Mouse (Mus musculus) kidney, postnatal 25 days (tissue): ENCODE data around the gene Cnot6.

ENCODE experiments used
- DNase-seq, 2 experiments: peaks; one replicate each; pipeline ENCODE4 v3.0.0; 2021; ENCODE audit warnings: mixed read lengths in 2 of 2

The Cnot6 gene

DNA sequence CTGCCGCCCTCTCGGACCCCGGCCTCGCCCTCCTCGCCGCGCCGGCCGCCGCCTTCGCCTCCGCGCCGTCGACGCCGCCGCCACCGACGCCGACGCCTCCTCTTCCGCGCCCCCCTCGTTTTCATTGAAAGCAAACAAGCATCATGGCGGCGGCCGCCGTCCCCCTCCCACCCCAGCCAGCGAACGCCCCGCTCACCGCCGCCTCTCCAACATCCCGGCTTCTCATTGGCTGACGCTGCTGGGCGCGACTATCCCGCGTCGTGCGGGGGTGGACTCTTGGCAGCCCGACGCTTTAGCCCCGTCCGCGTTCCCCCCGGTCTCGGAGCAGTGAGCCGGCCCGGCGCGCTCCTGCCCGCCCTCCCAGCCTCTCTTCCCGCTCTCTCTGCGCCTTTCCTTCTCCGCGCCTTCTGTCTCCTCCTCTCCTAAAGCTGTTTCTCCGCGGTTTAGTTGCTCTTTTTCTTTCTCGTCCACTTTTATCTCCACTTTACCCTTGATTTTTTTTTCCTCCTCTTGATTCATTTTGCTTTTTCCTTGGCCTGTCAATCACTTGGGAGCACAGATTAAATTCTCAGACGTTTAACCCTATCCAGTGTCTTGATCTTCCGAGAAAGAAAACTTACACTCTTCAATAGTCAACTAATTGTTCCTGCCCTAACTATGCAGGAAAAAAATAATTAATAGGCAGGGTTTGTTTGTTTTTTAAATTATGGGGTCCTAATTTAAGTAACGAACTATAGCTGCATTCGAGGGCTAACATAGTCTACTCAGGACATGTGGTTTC is at the start of gene Cnot6:
Gene Cnot6, minus strand, starts transcription at position 169 of the 781 bp plus-strand sequence.
- peak; percentile 97 to 99 for DNase-seq

GRCm38 (mm10) chr11:49761130-49761529 is 48.6 kb upstream of the Cnot6 start:
- no peak for DNase-seq

- DNase-seq = no peak
These were observed 45.6 kb upstream of the Cnot6 start for GRCm38 (mm10) chr11:49758096-49758495.

- peak; percentile 40 to 72 for DNase-seq
These were observed 42.6 kb upstream of the Cnot6 start for GRCm38 (mm10) chr11:49754958-49755665.

DNA sequence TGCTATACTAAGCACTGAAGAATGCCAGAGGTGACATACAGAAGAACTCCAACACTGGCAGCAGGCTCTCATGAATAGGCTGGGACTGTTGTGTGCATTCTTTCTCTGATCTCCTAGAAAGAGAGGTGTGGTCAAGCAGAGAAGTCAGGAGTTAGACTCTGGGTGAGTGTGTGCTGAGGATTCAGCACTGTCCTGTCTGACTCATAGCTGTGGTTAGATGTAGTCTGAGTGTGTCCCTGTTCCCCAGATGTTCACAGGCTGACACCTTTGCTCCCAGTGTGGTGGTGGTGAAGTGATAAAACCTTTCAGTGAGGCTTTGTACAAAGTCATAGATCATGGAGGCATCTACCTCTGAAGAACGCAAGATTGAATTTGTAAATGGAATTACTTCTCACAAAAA is 34.2 kb upstream of the Cnot6 start:
- no peak for DNase-seq

- DNase-seq = no peak
These were observed 33.3 kb upstream of the Cnot6 start for GRCm38 (mm10) chr11:49745839-49746238.

DNA sequence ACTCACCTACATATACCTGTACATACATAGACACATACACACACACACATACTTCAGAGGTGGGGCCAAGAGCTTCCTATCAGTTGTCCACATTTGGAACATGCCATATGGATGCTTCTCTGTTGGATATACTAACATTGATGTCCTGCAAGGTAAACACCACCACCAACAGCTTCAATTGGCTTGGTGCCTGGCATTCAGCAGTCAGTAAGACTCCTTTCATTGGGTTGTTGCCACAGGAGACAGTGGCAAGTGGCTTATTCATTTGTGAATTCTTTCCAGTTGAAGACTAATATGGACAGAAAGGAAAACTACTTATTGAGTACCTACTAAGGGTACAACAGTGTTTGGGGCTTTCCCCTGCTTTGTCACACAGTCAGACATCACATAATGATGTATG is 32.5 kb upstream of the Cnot6 start:
- DNase-seq = no peak

DNA sequence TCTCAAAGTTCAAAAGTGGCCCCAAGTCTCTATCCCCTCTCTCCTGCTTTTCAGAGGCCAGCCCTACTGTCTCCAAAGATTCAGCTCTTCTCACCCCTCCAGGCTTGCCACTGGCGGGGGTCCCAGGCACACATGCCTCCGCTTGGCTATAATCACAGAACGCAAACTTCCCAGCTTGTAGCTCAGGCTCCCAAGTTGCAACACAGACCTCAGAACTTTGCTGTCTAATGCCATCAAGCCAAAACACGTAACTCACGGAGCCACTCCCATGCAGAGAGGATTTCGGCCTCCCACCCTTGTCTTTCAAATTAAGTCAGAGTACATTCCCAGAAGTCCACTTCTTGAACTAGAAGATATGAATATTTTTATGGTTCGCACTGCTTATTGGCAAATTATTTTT is 31.1 kb upstream of the Cnot6 start:
- no peak for DNase-seq

- no peak for DNase-seq
These were observed 29.7 kb upstream of the Cnot6 start for GRCm38 (mm10) chr11:49742248-49742647.

DNA sequence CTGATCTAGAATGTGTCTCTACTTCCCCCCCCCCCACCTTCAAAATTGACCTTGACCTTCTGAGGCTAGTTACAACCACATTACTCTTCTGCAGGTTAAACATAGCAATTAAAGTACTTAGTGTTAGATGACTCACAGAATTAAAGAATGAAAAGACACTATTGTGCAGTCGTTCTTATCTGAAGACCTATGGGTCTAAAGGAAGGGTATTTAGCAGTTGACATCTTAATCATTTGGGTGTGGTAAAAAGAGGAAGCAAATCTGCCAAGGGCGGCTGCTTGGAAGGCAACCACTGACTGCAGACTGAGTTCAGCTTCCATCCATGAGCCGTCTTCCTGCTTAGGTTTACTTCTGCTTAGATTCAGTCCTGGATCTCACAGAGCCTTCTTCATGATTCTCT is 27.3 kb upstream of the Cnot6 start:
- DNase-seq = no peak

DNA sequence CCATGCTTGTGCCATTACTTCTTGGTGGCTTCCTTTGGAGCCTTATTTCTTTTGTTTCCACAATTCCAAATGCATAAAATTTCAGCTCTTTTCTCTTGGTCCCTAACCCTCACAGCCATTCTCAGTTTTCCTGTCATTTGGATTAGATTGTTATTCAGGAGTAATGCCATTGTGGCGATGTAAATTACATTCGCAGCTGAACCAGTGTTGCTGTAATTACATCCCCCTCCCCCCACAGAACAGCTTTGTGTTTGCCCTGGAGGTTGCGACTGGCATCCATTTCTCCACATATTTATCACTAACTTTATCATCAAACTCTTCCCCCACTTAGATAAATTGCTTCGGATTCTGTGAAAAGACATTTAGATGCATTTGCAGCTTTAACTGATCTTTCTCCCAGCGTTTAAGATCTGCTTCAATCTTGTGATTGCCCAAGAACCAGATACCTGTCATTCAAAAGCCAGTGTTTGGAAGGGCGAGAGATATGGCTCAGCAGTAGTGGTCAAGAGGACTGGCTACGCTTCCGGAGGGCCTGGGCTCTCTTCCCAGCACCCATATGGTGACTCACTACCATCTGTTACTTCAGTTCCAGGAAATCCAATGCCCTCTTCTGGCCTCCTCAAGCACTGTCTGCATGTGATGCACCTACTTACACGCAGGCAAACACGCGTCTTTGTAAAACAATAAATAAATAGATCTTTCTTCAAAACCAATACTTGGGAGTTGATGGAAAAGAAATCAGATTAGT is 26.3 kb upstream of the Cnot6 start:
- no peak for DNase-seq

- peak; percentile 42 to 44 for DNase-seq
These were observed 25.1 kb upstream of the Cnot6 start for GRCm38 (mm10) chr11:49737625-49738024.

DNA sequence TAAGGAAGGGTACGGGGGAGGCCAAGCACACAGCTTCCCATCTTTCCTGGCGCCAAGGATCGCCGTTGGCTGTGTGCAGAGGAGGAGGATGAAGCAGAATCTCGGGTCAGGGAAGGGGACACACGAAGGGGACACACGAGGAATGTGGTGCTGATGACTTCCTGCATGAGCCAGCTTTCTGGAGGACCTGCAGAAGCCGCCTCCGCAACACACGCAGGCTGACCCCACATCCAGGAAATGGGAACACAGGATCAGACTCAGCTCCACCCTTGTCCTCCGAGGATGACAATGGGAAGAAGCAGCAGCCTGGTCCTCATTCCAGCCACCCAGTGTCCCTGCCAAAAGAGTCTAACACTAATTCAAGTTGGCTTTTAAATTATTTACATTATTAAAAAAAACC is 22.2 kb upstream of the Cnot6 start:
- DNase-seq = peak; percentile 51 to 79

GRCm38 (mm10) chr11:49730275-49730948 is 17.9 kb upstream of the Cnot6 start:
- no peak for DNase-seq

- peak; percentile 65 to 77 for DNase-seq
These were observed 15.4 kb upstream of the Cnot6 start for GRCm38 (mm10) chr11:49727877-49728276.

GRCm38 (mm10) chr11:49726800-49727199 is 14.3 kb upstream of the Cnot6 start:
- no peak for DNase-seq

DNA sequence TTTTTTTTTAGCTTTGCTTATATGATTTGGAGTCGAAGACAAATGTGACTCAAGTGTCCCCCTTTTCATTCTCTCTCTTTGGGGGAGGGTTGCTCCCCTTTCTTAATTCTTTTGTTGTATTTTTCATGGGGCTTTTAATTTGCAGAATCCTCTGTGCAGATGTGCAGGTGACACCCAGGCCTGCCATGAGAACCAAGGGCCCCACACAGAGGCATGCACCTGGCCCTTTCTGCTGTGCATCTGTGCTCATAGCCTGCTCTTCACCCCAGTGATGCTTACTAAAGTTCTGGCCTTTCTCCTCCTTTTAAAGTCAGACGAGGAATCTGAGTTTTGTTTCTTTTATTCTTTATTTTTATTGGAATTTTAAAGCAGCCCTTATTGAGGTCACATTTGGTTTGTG is 12.2 kb upstream of the Cnot6 start:
- no peak for DNase-seq

GRCm38 (mm10) chr11:49723281-49723680 is 10.8 kb upstream of the Cnot6 start:
- DNase-seq = no peak

DNA sequence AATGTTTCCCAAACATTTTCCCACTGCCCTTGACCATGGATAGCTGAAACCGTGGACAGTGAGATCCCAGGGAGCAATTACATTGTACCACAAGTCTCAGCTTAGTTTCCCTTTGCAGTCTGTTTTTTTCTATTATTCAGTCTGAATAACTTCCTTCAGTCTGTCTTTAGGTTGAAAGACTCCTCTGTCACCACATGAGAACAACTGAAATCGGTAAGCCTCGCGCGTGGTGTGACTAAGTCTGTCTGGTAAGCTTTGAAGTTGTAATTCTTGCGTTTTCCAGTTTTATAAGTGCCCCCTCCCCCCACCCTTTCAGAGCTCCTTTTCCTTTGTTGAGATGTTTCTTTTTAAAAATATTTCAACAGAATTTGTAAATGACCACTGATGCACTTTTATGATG is 10.2 kb upstream of the Cnot6 start:
- no peak for DNase-seq

DNA sequence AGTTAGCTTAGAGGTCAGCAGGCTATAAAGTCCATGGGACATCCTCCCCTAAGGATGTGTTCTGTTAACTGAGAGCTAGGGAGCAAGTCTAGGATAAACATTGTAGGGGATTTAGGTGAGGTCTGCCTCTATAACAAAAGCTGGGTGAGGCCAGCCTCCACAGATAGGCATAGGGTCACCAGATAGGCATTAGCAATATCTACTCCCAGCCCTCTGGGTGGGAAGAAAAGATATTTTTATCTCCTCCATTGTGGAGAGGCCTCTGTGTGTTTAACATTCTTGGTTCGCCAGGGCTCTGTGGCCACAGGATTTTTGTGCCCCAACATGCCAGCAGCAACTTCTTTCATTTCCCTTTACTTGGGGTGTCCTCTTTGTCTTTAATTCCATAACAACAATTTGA is 8.8 kb upstream of the Cnot6 start:
- no peak for DNase-seq

- DNase-seq = no peak
These were observed 7.1 kb upstream of the Cnot6 start for GRCm38 (mm10) chr11:49719466-49720151.
